Mouse (Mus musculus) heart, postnatal 10 days (tissue): ENCODE data around the gene Emilin1. TPM values are rescaled to one million over a fixed set of nuclear protein-coding genes. Genes with fewer than 3 reads are reported as not detected.
"Not testable (repeated sequence)": the region's sequence is repeated elsewhere in the genome, so short reads cannot be mapped to it uniquely, and the experiment has no call there.

ENCODE experiments used
- DNase-seq, 2 experiments: peaks; one replicate each; pipeline ENCODE4 v3.0.0; 2021
- intact Hi-C: fragments of 180-260 bp; cut with DNase I; formaldehyde crosslinking; loops from one replicate; pipeline ENCODE4 v1.15.1; 2025
- total RNA-seq, 2 experiments: library from RNA; stranded (reverse); gene quantifications; 2 replicates each; pipeline ENCODE4 v1.2.3; 2021

Emilin1 gene
- total RNA-seq = 10 to 100 TPM; 68.4 to 76.3 TPM

- intact Hi-C loops = loop anchor here (2.0 kb wide), 1 partner anchor 24 kb away; the partner anchor contains the start of gene Agbl5
- peak; percentile 82 to 83 for DNase-seq
These were observed at the start of gene Emilin1 for GRCm38 (mm10) chr5:30913060-30913841. Gene Emilin1, plus strand, starts transcription at chr5:30913402.

DNA sequence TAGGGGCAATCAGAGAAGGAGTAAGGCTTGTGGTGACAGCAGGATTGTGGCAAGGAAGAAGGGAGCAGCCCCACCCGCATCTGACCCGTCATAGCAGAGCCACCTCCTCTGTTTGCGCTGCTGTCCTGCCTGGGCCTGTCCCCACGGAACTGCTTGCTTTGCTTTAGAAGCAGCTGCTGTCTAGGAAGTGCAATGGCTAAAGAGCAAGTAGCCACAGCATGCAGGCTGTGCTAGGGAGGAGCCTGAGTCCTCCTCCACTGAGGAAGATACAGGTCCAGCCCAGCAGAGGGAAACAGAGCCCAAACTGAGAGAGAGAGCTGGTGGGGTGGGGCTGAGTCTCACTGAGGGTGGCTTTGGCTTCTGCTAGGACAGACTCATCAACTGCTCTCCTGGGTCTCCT is 49.4 kb upstream of the Emilin1 start:
- DNase-seq = peak; percentile 50
- intact Hi-C loops = no loop called here

- intact Hi-C loops = no loop called here
- DNase-seq = no peak
These were observed 48.9 kb upstream of the Emilin1 start for GRCm38 (mm10) chr5:30864322-30864721.

- intact Hi-C loops = loop anchor here (5.0 kb wide), 1 partner anchor 130 kb away; no protein-coding TSS in a partner anchor
- no peak for DNase-seq
These were observed 46.3 kb upstream of the Emilin1 start for GRCm38 (mm10) chr5:30866871-30867270.

DNA sequence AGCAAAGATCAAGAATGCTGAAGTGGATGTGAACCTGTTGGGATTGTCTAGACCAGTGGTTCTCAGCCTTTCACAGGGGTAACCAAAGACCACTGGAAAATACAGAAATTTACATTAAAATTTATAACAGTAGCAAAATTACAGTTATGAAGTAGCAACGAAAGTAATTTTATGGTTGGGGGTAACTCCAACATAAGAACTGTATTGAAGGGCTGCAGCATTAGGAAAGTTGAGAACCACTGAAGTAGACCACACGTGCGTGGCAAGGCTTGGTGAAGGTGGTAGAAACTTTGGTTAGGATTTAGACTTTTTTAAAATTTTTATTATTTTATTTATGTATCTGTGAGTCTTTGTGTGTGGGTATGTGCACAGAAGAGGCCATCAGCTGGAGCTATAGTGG is 45.5 kb upstream of the Emilin1 start, which contains the start of gene Tmem214:
Tmem214 (plus strand) TSS at position 301 of the 400 bp plus-strand sequence.
- DNase-seq = no peak
- intact Hi-C loops = loop anchor here (5.0 kb wide), 1 partner anchor 130 kb away; no protein-coding TSS in a partner anchor

GRCm38 (mm10) chr5:30868981-30869380 is 44.2 kb upstream of the Emilin1 start:
- DNase-seq = no peak
- intact Hi-C loops = loop anchor here (1.0 to 5.0 kb wide), 2 partner anchors 19 to 128 kb away; partner anchors contain the start of gene Agbl5

DNA sequence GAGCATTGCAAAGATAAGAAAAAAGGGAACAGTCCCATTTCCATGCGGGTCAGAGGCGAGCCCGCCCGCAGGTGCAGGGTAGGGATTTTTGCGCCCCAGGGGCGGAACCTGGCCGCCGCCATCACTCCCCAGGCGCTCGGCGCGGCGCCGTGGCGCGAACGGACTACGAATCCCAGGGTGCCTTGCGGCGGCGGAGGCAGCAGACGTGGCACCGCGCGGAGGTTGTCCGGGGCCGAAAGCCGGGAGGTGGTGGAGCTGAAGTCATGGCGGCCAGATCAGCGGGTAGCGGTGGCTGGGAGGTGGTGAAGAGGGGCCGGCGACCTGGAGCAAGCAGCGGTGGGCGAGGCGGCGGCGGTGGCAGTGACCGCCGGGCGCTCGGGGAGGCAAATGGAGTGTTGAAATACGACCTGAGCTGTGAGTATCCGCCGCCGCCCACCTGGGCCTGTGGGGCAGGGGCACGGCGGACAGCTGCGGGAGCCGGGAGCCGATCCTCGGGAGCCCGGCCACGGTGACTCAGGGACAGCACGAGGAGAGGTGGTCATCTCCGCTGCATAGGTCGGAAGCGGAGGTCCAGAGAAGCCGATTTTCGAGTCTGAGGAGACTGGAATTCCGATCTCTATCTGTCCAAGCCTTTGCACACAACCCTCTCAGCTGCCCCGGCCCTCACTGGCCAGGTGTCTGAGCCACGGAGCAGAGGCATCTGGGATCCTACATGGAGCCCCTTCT is 43.6 kb upstream of the Emilin1 start:
- intact Hi-C loops = loop anchor here (1.0 to 5.0 kb wide), 2 partner anchors 19 to 128 kb away; partner anchors contain the start of gene Agbl5
- peak; percentile 95 to 96 for DNase-seq

DNA sequence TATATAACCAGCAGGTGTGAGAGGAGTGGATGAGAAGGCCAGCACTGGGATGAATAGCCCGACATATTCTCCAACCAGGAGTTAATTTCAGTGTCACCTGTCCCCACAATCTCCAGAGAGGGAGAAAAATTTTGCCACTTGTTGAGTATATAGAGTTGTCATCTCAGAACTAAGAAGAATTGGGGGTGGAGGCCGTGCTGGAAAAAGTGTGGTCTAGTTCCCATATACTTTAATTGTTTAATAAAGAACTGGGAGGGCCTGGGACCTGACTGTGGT is 43.1 kb upstream of the Emilin1 start:
- intact Hi-C loops = no loop called here
- DNase-seq = no peak

DNA sequence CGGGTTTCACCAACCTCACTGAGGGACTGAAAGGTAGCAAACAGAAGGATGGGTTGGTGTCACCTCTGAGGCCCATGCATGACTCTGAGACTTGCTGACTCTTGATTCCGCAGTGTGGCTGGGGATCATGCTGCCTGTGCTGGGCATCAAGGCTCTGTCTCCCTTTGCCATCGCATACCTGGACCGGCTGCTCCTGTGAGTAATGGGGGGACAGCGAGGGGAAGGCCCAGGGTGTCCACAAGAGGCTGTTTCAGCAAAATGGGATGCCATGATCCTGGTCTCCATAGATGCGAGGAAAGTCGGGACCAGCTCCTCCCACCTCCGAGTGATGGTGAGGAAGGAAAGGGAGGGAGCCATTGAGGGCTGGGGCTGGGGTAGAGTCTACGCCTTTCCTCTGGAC is 40.6 kb upstream of the Emilin1 start:
- intact Hi-C loops = no loop called here
- no peak for DNase-seq

DNA sequence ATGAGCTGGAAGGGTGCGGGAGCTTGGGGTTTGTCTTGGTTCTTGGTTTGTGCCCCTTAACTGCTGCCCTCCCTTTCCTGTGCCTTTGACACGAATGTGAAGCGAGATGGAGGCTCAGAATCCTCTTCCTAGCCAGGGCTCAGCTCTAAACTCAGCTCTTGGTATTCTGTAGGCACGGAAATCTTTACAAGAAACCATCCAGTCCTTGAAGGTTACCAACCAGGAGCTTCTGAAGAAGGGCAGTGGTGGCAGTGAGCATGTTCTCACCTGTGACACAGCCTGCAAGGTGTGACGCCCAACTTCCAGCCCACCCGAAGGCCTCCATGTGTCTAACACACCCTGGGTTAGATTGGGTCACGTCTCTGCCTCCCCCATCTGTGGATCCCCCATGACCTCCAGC is 38.8 kb upstream of the Emilin1 start:
- DNase-seq = no peak
- intact Hi-C loops = no loop called here

GRCm38 (mm10) chr5:30878616-30879015 is 34.6 kb upstream of the Emilin1 start:
- intact Hi-C loops = no loop called here
- DNase-seq = peak; percentile 26 to 50

DNA sequence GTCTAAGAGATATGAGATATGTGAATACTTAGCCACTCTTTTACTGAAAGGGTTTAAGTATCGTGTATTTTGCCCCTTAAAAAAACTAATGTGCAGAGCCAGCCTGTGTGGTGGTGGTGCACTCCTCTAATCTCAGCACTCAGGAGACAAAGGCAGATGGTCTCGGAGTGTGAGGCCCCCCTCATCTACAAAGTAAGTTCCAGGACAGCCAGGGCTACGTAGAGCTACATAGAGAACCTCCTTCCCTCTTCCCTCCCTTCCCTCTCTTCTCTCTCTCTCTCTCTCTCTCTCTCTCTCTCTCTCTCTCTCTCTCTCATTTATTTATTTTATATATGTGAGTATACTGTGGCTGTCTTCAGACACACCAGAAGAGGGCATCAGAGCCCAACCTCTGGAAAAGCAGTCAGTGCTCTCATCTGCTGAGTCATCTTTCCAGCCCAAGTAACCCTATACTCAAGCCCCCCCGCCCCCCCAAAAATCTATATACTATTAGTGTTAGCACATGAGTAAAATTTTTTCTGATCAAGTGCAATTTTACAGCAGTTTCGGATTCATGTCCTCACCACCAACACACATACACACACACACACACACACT is 33.8 kb upstream of the Emilin1 start:
- no peak for DNase-seq
- intact Hi-C loops = no loop called here

DNA sequence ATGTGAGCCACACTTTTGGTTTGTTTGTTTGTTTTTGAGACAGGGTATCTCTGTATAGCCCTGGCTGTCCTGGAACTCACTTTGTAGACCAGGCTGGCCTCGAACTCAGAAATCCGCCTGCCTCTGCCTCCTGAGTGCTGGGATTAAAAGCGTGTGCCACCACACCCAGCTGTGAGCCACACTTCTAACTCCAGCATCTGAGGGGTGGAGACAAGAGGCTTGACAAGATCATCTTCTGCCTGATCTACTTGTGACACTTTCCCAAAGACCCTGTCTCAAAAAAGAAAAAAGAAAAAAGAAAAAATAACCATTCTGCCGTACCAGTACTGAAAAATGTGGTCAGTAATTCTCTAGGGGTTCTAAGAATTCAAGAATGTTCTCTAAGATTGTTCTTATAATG is 31.4 kb upstream of the Emilin1 start:
- intact Hi-C loops, DNase-seq: not testable (repeated sequence)

GRCm38 (mm10) chr5:30886209-30886608 is 27.0 kb upstream of the Emilin1 start:
- intact Hi-C loops = no loop called here

DNA sequence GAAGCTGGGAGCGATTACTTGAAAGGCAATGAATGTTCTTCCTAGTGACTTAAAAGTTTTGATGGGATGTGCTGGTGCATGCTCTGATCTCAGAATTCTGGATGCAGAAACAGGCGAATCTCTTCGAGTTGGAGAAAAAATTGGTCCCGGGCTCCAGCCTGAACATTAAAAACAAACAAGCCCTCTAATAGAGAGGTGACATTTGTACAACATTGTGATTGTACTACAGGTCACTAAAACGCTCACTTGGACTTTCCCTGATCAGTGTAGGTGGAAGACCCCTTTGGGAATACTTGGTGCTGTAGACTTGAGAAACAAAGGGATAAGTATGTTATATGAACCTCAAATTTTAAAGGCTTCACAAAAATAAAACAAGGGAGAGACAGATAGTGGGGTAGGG is 26.5 kb upstream of the Emilin1 start:
- no peak for DNase-seq
- intact Hi-C loops = no loop called here

More at GRCm38 (mm10) chr5:30886209-30886608, 27.0 kb upstream of the Emilin1 start:
- no peak for DNase-seq

DNA sequence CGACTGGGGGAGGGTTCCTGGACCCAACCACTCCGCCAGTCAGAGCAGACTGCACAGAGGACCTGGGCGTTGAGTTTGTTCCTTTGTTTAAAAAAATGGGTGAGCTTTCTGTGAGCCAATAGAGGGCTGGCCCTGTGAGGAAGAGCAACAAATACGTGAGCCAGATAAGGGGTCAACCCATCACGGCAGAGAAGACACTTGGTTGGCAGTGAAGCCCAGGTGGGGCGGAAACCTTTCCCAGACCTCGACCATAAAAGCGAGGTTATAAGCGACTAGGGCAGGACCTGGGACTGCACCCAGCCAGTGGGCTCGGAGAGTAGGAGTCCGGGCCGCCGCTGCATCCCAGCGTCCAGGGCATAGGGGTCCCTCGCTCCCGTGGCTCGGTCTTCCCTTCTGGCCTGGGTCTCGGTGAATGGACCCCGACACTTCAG is 25.9 kb upstream of the Emilin1 start:
- peak; percentile 74 to 75 for DNase-seq
- intact Hi-C loops = no loop called here

GRCm38 (mm10) chr5:30887858-30888336 is 25.3 kb upstream of the Emilin1 start:
- intact Hi-C loops = loop anchor here (1.0 to 2.0 kb wide), 2 partner anchors 19 to 25 kb away; partner anchors contain the start of gene Emilin1
- peak; percentile 95 for DNase-seq

GRCm38 (mm10) chr5:30888337-30889087 is 24.7 kb upstream of the Emilin1 start, which contains the start of gene Agbl5:
Gene Agbl5, plus strand, starts transcription at chr5:30888694.
- peak; percentile 95 for DNase-seq
- intact Hi-C loops = loop anchor here (1.0 to 2.0 kb wide), 2 partner anchors 19 to 24 kb away; partner anchors contain the start of gene Emilin1

DNA sequence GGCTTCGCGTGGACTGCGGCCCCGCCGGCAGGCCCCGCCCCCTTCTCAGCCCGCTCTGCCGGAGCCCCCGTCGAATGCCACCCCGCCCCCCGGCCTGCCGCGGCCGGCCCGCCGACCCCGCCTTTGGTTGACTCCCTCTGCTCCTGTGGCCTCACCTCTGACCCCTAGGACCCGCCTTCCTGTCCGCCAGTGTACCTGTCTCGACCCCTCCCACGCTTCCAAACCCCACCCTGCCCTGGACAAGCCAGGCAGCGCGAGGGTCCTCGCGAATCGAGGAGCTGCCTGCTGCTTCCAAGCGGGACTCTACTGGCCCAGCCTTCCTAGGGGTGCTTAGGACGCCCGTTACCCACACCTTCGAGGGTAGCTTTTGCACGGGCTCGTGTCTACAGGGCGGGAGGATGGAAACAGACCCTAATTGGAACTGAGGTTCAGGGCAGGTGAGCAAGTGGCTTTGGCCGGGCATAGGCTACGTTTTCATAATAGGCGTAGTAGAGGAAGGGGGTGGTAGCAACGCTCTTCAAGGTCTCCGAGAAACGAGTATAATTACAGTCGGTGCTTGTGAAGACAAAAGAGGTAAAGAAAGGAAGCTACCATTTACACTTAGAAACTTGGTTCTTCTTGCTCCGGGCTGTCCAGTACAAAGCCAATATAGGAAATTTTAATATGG is 24.0 kb upstream of the Emilin1 start:
- no peak for DNase-seq
- intact Hi-C loops = loop anchor here (2.0 kb wide), 1 partner anchor 24 kb away; the partner anchor contains the start of gene Emilin1
